Mouse (Mus musculus) adrenal gland, postnatal 36 days (tissue): ENCODE measurements around the gene Edil3. TPM values are rescaled to one million over a fixed set of nuclear protein-coding genes. Genes with fewer than 3 reads are reported as not detected.
"Not testable (repeated sequence)": the region's sequence is repeated elsewhere in the genome, so short reads cannot be mapped to it uniquely, and the experiment has no call there.

Experiments used
- DNase-seq, 2 experiments: peaks; one replicate each; pipeline ENCODE4 v3.0.0; 2021; ENCODE audit warnings: mixed read lengths in 1 of 2
- total RNA-seq, 2 experiments: library from RNA; stranded (reverse); gene quantifications; 2 replicates each; pipeline ENCODE4 v1.2.3; 2021

The Edil3 gene
- total RNA-seq, 2 experiments from 2014 or later: 2.4 to 3.7 TPM

GRCm38 (mm10) chr13:88938564-88938963, 117.3 kb downstream of the Edil3 start:
- DNase-seq: no peak

- no peak for DNase-seq
These were observed 151.1 kb downstream of the Edil3 start for GRCm38 (mm10) chr13:88972355-88972754.

- DNase-seq: no peak
These were observed 186.6 kb downstream of the Edil3 start for GRCm38 (mm10) chr13:89007696-89008427.

GRCm38 (mm10) chr13:89012500-89012899, 191.2 kb downstream of the Edil3 start:
- no peak for DNase-seq

GRCm38 (mm10) chr13:89029817-89030539, 208.7 kb downstream of the Edil3 start:
- DNase-seq: no peak

GRCm38 (mm10) chr13:89035711-89036110, 214.4 kb downstream of the Edil3 start:
- no peak for DNase-seq

- DNase-seq: no peak
These were observed 220.2 kb downstream of the Edil3 start for GRCm38 (mm10) chr13:89041495-89041894.

GRCm38 (mm10) chr13:89070132-89070531, 248.9 kb downstream of the Edil3 start:
- not testable (repeated sequence) for DNase-seq

- DNase-seq: no peak
These were observed 254.9 kb downstream of the Edil3 start for GRCm38 (mm10) chr13:89076212-89076611.

- DNase-seq: no peak
These were observed 284.6 kb downstream of the Edil3 start for GRCm38 (mm10) chr13:89105889-89106288.

- no peak for DNase-seq
These were observed 296.3 kb downstream of the Edil3 start for GRCm38 (mm10) chr13:89117551-89117950.

GRCm38 (mm10) chr13:89119809-89120208, 298.5 kb downstream of the Edil3 start:
- DNase-seq: no peak

- DNase-seq: no peak
These were observed 301.4 kb downstream of the Edil3 start for GRCm38 (mm10) chr13:89122511-89123253.

GRCm38 (mm10) chr13:89123396-89123795, 302.1 kb downstream of the Edil3 start:
- DNase-seq: no peak

- DNase-seq: no peak
These were observed 324.8 kb downstream of the Edil3 start for GRCm38 (mm10) chr13:89146056-89146547.

GRCm38 (mm10) chr13:89151878-89152277, 330.6 kb downstream of the Edil3 start:
- no peak for DNase-seq

GRCm38 (mm10) chr13:89167960-89168359, 346.7 kb downstream of the Edil3 start:
- DNase-seq: no peak

- DNase-seq: no peak
These were observed 348.8 kb downstream of the Edil3 start for GRCm38 (mm10) chr13:89170040-89170439.

- DNase-seq: no peak
These were observed 353.9 kb downstream of the Edil3 start for GRCm38 (mm10) chr13:89175154-89175553.

- DNase-seq: no peak
These were observed 367.8 kb downstream of the Edil3 start for GRCm38 (mm10) chr13:89189051-89189450.

- DNase-seq: no peak
These were observed 375.7 kb downstream of the Edil3 start for GRCm38 (mm10) chr13:89197019-89197418.

GRCm38 (mm10) chr13:89199275-89199674, 378.0 kb downstream of the Edil3 start:
- no peak for DNase-seq

- DNase-seq: no peak
These were observed 416.8 kb downstream of the Edil3 start for GRCm38 (mm10) chr13:89238104-89238503.
